Mouse (Mus musculus) forebrain, embryonic 15.5 days (tissue): ENCODE data around the gene Asic2. TPM values are rescaled to one million over a fixed set of nuclear protein-coding genes. Genes with fewer than 3 reads are reported as not detected.

Experiments
- ATAC-seq: fragments of 200-750 bp; cut with Nextera tagmentation; replicated peaks from 2 replicates; pipeline ENCODE4 v1.8.0; 2017; ENCODE audit warnings: mild to moderate bottlenecking, moderate TSS enrichment, moderate library complexity
- H3K27ac ChIP-seq: fragments of 300-500 bp; sonication (generic); replicated peaks from 2 replicates; pipeline ENCODE4 v1.5.1; 2015; ENCODE audit warnings: mild to moderate bottlenecking, inconsistent platforms
- H3K27me3 ChIP-seq: fragments of 300-500 bp; sonication (generic); 2 replicates; pipeline ENCODE4 v1.6.1; 2015; ENCODE audit warnings: inconsistent platforms
- H3K36me3 ChIP-seq: fragments of 300-500 bp; sonication (generic); 2 replicates; pipeline ENCODE4 v1.6.1; 2015; ENCODE audit warnings: mild to moderate bottlenecking, inconsistent platforms
- H3K4me1 ChIP-seq: fragments of 300-500 bp; sonication (generic); 2 replicates; pipeline ENCODE4 v1.6.1; 2015; ENCODE audit warnings: inconsistent platforms
- H3K4me2 ChIP-seq: fragments of 300-500 bp; sonication (generic); replicated peaks from 2 replicates; pipeline ENCODE4 v1.6.1; 2015; ENCODE audit warnings: mild to moderate bottlenecking, inconsistent platforms
- H3K4me3 ChIP-seq: fragments of 300-500 bp; sonication (generic); 2 replicates; pipeline ENCODE4 v1.5.1; 2015; ENCODE audit warnings: mild to moderate bottlenecking, inconsistent platforms
- H3K9ac ChIP-seq: fragments of 300-500 bp; sonication (generic); replicated peaks from 2 replicates; pipeline ENCODE4 v1.6.1; 2015; ENCODE audit warnings: mild to moderate bottlenecking, inconsistent platforms
- H3K9me3 ChIP-seq: fragments of 300-500 bp; sonication (generic); 2 replicates; pipeline ENCODE4 v1.6.1; 2016; ENCODE audit warnings: inconsistent platforms
- WGBS: fragments of 180-500 bp; shearing (Covaris S2); methylation state at CpG from one replicate; pipeline ENCODE4 v1.1.7; 2015; ENCODE audit warnings: mixed read lengths; 5-methylcytosine and 5-hydroxymethylcytosine counted together
- polyA plus RNA-seq: library from polyadenylated mRNA; unstranded; fragments of >200 nt; fragmentation: Nextera tagmentation; extraction: Ambion mirVana; gene quantifications from 2 replicates; pipeline ENCODE4 v1.2.1, GENCODE M21; 2015

Gene Asic2
- polyA plus RNA-seq, 1 experiment from 2014 or later, result 5.5 TPM

- no peak overlapping the region for H3K9ac ChIP-seq
- no peak overlapping the region for H3K4me3 ChIP-seq
- H3K27ac ChIP-seq, result no peak overlapping the region
- no peak for ATAC-seq
- no peak overlapping the region for H3K4me2 ChIP-seq
- WGBS, result 96% methylated on average over 9 of the region's 9 CpGs
- H3K9me3 ChIP-seq, result no peaks in the 10 kb centered on the region
- peaks cover 57% of the 10 kb centered on the region for H3K4me1 ChIP-seq
- H3K36me3 ChIP-seq, result no peaks in the 10 kb centered on the region
- H3K27me3 ChIP-seq, result no peaks in the 10 kb centered on the region
Observed at GRCm38 (mm10) chr11:81584506-81584905, 383.8 kb downstream of the Asic2 start.

DNA sequence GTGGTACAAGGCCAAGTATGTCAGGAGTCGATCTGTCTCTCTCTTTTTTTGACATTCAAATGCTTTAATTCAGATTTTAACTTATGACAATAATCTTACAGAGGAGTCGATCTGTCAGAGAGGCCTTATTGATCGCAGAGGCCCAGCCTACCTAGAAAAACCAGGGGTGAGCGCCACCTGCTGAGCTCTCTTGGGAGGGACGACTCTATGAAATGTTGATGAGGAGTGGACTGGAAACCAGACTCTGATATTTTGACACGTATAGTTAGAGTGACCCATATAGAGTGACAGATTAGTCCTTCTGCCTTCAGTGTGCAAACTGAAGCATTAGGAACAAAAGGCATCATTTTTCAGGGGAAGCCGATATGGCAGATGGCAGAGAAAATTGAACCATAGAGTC lies 385.1 kb downstream of the Asic2 start:
- Histone ChIP-seq H3K4me1 (peaks cover 55% of the 10 kb centered on the region), H3K9me3 (no peaks in the 10 kb centered on the region), H3K4me2 (no peak overlapping the region), H3K36me3 (no peaks in the 10 kb centered on the region), H3K27me3 (no peaks in the 10 kb centered on the region), H3K4me3 (no peak overlapping the region), H3K9ac (no peak overlapping the region), H3K27ac (peak overlapping the region; percentile 60)
- WGBS, result 58% methylated on average over 7 of the region's 7 CpGs
- no peak for ATAC-seq

DNA sequence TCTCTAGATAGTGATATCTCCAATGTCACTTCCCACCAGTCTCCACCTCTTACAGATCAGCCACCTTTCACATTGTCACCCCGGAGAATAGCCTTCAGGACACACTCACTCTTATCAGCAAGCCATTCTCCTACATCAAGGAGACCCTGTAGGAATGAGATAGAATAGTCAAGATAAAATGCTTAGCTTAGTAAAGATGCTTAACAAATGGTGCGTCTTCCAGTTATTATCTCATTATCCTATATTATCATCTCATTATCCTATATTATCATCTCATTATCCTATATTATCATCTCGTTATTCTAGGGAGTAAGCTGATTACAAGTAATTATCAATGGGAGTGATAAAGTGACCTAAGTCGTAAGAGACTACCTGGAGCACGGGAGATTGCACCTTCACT lies 386.1 kb downstream of the Asic2 start:
- Histone ChIP-seq H3K36me3 (no peaks in the 10 kb centered on the region), H3K9ac (no peak overlapping the region), H3K4me1 (peaks cover 48% of the 10 kb centered on the region), H3K27me3 (no peaks in the 10 kb centered on the region), H3K4me2 (no peak overlapping the region), H3K4me3 (no peak overlapping the region), H3K9me3 (no peaks in the 10 kb centered on the region), H3K27ac (peak overlapping the region; percentile 74)
- WGBS, result 29% methylated on average over 5 of the region's 5 CpGs
- peak; percentile 47; the same call in 1 of the 2 replicates for ATAC-seq

DNA sequence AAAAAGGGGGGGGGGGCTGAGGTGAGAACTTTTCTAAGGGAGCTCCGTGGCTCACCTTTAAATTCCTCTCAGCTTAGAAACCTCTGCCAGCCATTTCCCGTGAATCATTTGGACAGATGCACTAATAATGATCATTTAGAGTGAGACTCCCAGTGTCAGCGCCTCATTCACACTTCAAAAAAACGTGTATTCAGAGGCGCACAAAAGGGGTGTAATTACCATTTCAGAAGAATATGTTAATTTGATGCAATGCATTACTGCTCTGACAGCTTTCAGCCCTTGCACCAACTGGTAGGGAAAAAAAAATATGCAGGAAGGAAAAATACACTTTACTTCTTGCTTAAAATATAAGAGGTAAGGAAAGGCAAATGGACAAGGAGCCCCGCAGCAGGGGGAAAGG lies 388.5 kb downstream of the Asic2 start:
- Histone ChIP-seq H3K4me2 (no peak overlapping the region), H3K9me3 (no peaks in the 10 kb centered on the region)
- peak; percentile 83 for ATAC-seq

GRCm38 (mm10) chr11:81570406-81570805 lies 397.9 kb downstream of the Asic2 start:
- Histone ChIP-seq H3K4me1 (peaks cover 12% of the 10 kb centered on the region), H3K36me3 (no peaks in the 10 kb centered on the region), H3K27ac (0 out of 2 replicates have a peak overlapping the region, but pooled peaks have one; percentile 24), H3K9me3 (no peaks in the 10 kb centered on the region), H3K4me3 (no peak overlapping the region), H3K9ac (no peak overlapping the region), H3K27me3 (no peaks in the 10 kb centered on the region), H3K4me2 (no peak overlapping the region)
- ATAC-seq, result peak; percentile 70
- 40% methylated on average over 3 of the region's 3 CpGs for WGBS

More for the DNA sequence above, 388.5 kb downstream of the Asic2 start:
- Histone ChIP-seq H3K27me3 (no peaks in the 10 kb centered on the region), H3K4me3 (no peak overlapping the region), H3K36me3 (no peaks in the 10 kb centered on the region), H3K27ac (peak overlapping the region; percentile 85), H3K9ac (no peak overlapping the region), H3K4me1 (peaks cover 46% of the 10 kb centered on the region)
- 7% methylated on average over 6 of the region's 6 CpGs for WGBS

- 74% methylated on average over 3 of the region's 3 CpGs for WGBS
- no peak overlapping the region for H3K27ac ChIP-seq
- no peak for ATAC-seq
- no peaks in the 10 kb centered on the region for H3K36me3 ChIP-seq
- H3K9ac ChIP-seq, result no peak overlapping the region
- H3K4me3 ChIP-seq, result no peak overlapping the region
- no peak overlapping the region for H3K4me2 ChIP-seq
- no peaks in the 10 kb centered on the region for H3K27me3 ChIP-seq
- H3K4me1 ChIP-seq, result peaks cover 6% of the 10 kb centered on the region; the same call in 1 of the 2 replicates
- no peaks in the 10 kb centered on the region for H3K9me3 ChIP-seq
Observed at GRCm38 (mm10) chr11:81564857-81565256, 403.4 kb downstream of the Asic2 start.

DNA sequence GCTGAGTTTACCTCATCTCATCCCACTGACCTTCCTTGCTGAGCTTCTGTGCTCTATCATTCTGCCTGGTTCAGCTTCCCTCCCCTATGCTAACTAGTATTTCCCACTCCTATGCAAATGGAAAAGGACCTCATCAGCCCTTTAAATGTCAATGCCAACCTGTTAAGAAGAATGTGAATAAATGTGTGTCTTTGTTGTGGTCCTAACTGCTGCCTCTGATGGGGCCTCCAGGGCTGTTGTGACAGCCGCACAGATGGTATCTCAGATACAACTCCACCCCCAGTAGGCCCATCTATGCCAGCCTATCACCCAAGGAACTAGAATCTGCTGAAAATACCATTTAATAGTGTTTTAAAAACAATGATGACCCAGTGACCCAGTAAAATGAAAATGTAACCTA lies 407.9 kb downstream of the Asic2 start:
- H3K9me3 ChIP-seq, result no peaks in the 10 kb centered on the region
- H3K27me3 ChIP-seq, result no peaks in the 10 kb centered on the region
- no peaks in the 10 kb centered on the region for H3K36me3 ChIP-seq
- H3K27ac ChIP-seq, result no peak overlapping the region
- H3K4me2 ChIP-seq, result no peak overlapping the region
- peak; percentile 63; the same call in 1 of the 2 replicates for ATAC-seq
- no peak overlapping the region for H3K9ac ChIP-seq
- H3K4me3 ChIP-seq, result no peak overlapping the region
- 76% methylated on average over 1 of the region's 1 CpGs for WGBS
- H3K4me1 ChIP-seq, result peaks cover 4% of the 10 kb centered on the region; the same call in 1 of the 2 replicates

DNA sequence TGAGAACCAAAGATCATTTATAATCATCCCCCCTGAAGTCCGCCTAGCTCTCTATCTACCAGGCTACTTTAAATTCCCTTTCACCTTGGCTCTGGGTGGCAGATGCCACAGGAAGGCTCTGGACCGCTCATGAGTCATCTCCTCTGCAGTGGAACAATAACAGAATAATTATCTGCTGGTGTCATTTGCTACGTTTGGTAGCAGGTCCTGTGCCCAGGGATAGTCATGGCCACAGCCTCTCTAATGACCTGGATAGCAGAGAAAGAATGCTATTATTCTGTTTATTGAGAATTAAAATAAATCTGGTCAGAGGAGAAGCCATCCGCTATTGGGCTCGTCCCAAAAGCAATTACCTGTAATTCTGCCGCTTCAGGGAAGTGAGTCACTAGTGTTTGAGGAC lies 425.1 kb downstream of the Asic2 start:
- no peaks in the 10 kb centered on the region for H3K36me3 ChIP-seq
- WGBS, result 79% methylated on average over 6 of the region's 6 CpGs
- no peak overlapping the region for H3K4me3 ChIP-seq

GRCm38 (mm10) chr11:81535121-81535717 lies 433.0 kb downstream of the Asic2 start:
- ATAC-seq, result no peak
- H3K4me1 ChIP-seq, result peaks cover 15% of the 10 kb centered on the region
- H3K4me2 ChIP-seq, result no peak overlapping the region
- no peaks in the 10 kb centered on the region for H3K27me3 ChIP-seq
- no peaks in the 10 kb centered on the region for H3K36me3 ChIP-seq
- no peak overlapping the region for H3K27ac ChIP-seq
- H3K9me3 ChIP-seq, result no peaks in the 10 kb centered on the region
- 84% methylated on average over 4 of the region's 4 CpGs for WGBS
- H3K4me3 ChIP-seq, result no peak overlapping the region
- no peak overlapping the region for H3K9ac ChIP-seq

More for the DNA sequence above, 425.1 kb downstream of the Asic2 start:
- no peak overlapping the region for H3K4me2 ChIP-seq
- H3K27me3 ChIP-seq, result no peaks in the 10 kb centered on the region
- H3K9me3 ChIP-seq, result no peaks in the 10 kb centered on the region
- H3K27ac ChIP-seq, result no peak overlapping the region
- ATAC-seq, result no peak
- H3K4me1 ChIP-seq, result no peaks in the 10 kb centered on the region
- H3K9ac ChIP-seq, result no peak overlapping the region

DNA sequence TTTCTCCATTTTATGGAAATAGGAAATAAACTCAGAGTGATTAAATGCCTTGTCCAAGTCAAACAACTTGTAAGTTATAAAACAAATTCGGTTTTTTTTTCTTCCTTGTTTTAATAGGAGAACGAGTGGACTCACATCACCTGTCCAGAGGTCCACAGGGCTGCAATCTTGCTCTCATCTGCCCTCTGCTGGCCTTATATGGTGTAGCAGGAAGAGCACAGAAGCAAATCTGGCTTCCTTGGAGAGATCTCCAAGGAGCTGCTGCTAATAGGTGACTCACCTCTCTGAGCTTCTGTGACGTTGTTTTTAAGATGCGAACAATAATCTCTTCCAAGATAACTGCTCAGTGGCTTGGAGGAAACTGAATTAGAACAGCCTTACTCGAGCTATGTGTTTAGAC lies 433.6 kb downstream of the Asic2 start:
- Histone ChIP-seq H3K9me3 (no peaks in the 10 kb centered on the region), H3K4me2 (no peak overlapping the region), H3K4me1 (peaks cover 15% of the 10 kb centered on the region), H3K9ac (no peak overlapping the region), H3K27ac (no peak overlapping the region), H3K36me3 (no peaks in the 10 kb centered on the region), H3K4me3 (no peak overlapping the region), H3K27me3 (no peaks in the 10 kb centered on the region)
- no peak for ATAC-seq
- 12% methylated on average over 5 of the region's 5 CpGs for WGBS

- Histone ChIP-seq H3K4me3 (no peak overlapping the region), H3K9me3 (no peaks in the 10 kb centered on the region), H3K9ac (0 out of 2 replicates have a peak overlapping the region, but pooled peaks have one; percentile 5), H3K4me2 (no peak overlapping the region; the same call in 1 of the 2 replicates), H3K36me3 (no peaks in the 10 kb centered on the region), H3K27ac (no peak overlapping the region), H3K27me3 (no peaks in the 10 kb centered on the region), H3K4me1 (peaks cover 15% of the 10 kb centered on the region)
- peak; percentile 81 for ATAC-seq
- under 1% methylated on average over 6 of the region's 6 CpGs for WGBS
Observed at GRCm38 (mm10) chr11:81531906-81532305, 436.4 kb downstream of the Asic2 start.

- 41% methylated on average over 1 of the region's 1 CpGs for WGBS
- ATAC-seq, result no peak
Observed at GRCm38 (mm10) chr11:81522927-81523326, 445.3 kb downstream of the Asic2 start.

GRCm38 (mm10) chr11:81521881-81522280 lies 446.4 kb downstream of the Asic2 start:
- 72% methylated on average over 4 of the region's 4 CpGs for WGBS
- Histone ChIP-seq H3K9ac (no peak overlapping the region), H3K4me2 (no peak overlapping the region), H3K4me3 (no peak overlapping the region), H3K27me3 (no peaks in the 10 kb centered on the region), H3K4me1 (peaks cover 42% of the 10 kb centered on the region), H3K27ac (no peak overlapping the region), H3K36me3 (no peaks in the 10 kb centered on the region), H3K9me3 (no peaks in the 10 kb centered on the region)
- ATAC-seq, result no peak

More at GRCm38 (mm10) chr11:81522927-81523326, 445.3 kb downstream of the Asic2 start:
- H3K9me3 ChIP-seq, result no peaks in the 10 kb centered on the region
- no peaks in the 10 kb centered on the region for H3K36me3 ChIP-seq
- H3K4me3 ChIP-seq, result no peak overlapping the region
- H3K27ac ChIP-seq, result peak overlapping the region; percentile 29; the same call in 1 of the 2 replicates
- no peaks in the 10 kb centered on the region for H3K27me3 ChIP-seq
- H3K9ac ChIP-seq, result no peak overlapping the region
- H3K4me1 ChIP-seq, result peaks cover 41% of the 10 kb centered on the region
- H3K4me2 ChIP-seq, result no peak overlapping the region
